Mouse (Mus musculus) testis, adult 2 months (tissue): Measurements from ENCODE around the gene Fam222b. TPM values are rescaled to one million over a fixed set of nuclear protein-coding genes. Genes with fewer than 3 reads are reported as not detected.
"Not testable (repeated sequence)": the region's sequence is repeated elsewhere in the genome, so short reads cannot be mapped to it uniquely, and the experiment has no call there.

Experiments used
- H3K27ac ChIP-seq: fragments of 200-500 bp; 2 replicates; pipeline ENCODE4 v1.5.1; 2012; ENCODE audit warnings: low read depth, low read length; ENCODE audit not compliant: control insufficient read depth, insufficient read depth
- H3K27me3 ChIP-seq: fragments of 200-500 bp; 2 replicates; pipeline ENCODE4 v1.6.1; 2012; ENCODE audit warnings: mild to moderate bottlenecking, low read length, moderate library complexity; ENCODE audit not compliant: control insufficient read depth, insufficient read depth
- H3K36me3 ChIP-seq: fragments of 200-500 bp; 2 replicates; pipeline ENCODE4 v1.6.1; 2012; ENCODE audit warnings: mild to moderate bottlenecking, low read length; ENCODE audit not compliant: control insufficient read depth, insufficient read depth
- H3K4me1 ChIP-seq: fragments of 200-500 bp; 2 replicates; pipeline ENCODE4 v1.6.1; 2012; ENCODE audit warnings: low read length; ENCODE audit not compliant: control insufficient read depth, insufficient read depth
- H3K4me3 ChIP-seq: fragments of 200-500 bp; 2 replicates; pipeline ENCODE4 v1.5.1; 2012; ENCODE audit warnings: low read depth, mild to moderate bottlenecking, low read length, moderate library complexity, mixed read lengths; ENCODE audit not compliant: control insufficient read depth
- CTCF ChIP-seq: fragments of 200-500 bp; IDR thresholded peaks from 2 replicates; pipeline ENCODE4 v1.5.1; 2012; ENCODE audit warnings: low read depth, mild to moderate bottlenecking, inconsistent platforms, low read length, moderate library complexity; ENCODE audit not compliant: control insufficient read depth, insufficient read depth, insufficient replicate concordance
- POLR2A ChIP-seq: fragments of 200-500 bp; IDR thresholded peaks from 2 replicates; pipeline ENCODE4 v1.6.1; 2012; ENCODE audit warnings: low read depth, mild to moderate bottlenecking, inconsistent platforms, low read length, moderate library complexity; ENCODE audit not compliant: control insufficient read depth
- polyA plus RNA-seq: library from polyadenylated mRNA; depleted of rRNA; stranded (reverse); fragments of >200 nt; gene quantifications from 2 replicates; pipeline ENCODE4 v1.2.3, GENCODE M21; 2012

Gene Fam222b
- polyA plus RNA-seq, 1 experiment, result 11.7 TPM

DNA sequence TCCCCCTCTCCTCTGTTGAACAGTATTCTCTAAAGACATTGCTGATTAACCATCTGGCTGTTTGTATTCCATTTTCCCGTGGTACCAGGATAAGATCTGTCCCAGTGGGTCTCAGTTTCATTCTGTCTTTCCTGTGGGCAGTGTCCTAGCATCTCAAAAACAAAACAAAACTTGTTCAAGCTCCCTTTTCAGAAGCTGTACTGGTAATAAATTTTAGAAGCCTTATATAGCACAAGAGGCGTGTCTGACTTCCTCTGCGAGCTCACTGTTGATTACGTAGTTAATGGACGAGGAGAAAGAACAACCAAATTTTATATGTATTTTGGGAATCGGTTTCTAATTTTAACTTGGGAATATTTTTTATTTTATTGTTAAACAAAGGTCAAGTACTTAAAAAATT lies 31.2 kb downstream of the Fam222b start:
- H3K27me3 ChIP-seq, result no peaks in the 10 kb centered on the region
- H3K4me1 ChIP-seq, result no peaks in the 10 kb centered on the region
- H3K4me3 ChIP-seq, result no peak overlapping the region
- no peak overlapping the region for H3K27ac ChIP-seq
- no peaks in the 10 kb centered on the region for H3K36me3 ChIP-seq
- TF ChIP-seq CTCF, result no peak
- TF ChIP-seq POLR2A, result no peak

DNA sequence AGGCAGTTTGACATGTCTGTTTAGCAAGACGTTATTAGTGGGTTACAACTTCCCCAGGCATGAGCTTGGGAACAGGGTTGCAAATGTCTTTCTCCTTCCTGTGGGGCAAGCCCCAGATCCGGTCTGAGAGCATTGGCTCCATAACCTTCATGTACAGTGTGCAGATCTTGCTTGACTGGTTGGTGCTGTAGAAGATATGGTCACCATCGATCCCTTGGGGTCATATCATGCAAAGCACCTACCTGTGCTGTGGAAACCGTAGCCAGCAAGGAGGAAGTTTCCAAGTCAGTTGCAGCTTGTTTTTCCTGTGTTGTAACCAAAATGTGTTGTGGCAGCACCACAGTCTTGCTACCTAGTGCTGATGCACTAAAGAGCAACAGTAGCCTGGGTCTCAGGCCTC lies 32.3 kb downstream of the Fam222b start:
- H3K27me3 ChIP-seq, result no peaks in the 10 kb centered on the region
- no peaks in the 10 kb centered on the region for H3K36me3 ChIP-seq
- no peak overlapping the region for H3K27ac ChIP-seq
- no peak overlapping the region for H3K4me3 ChIP-seq
- no peaks in the 10 kb centered on the region for H3K4me1 ChIP-seq
- no peak for TF ChIP-seq POLR2A
- no peak for TF ChIP-seq CTCF

DNA sequence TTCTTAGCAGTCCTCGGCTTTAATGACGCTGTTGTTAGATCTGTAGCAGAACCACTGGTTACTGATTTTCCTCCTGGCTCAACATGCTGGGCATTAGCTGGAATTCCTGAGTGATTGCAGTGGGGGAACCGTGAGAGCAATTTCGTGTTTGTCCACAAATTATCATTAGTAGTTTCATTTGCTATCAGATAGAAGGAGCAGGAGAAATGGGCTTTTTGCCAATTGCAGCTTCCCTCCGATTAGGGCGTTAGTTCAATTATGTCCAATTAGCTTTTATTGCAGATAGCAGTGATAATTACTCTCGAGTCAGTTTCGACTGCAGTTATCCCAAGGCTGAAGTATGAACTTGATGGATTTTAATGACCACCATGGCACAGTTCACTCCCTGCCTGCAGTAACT lies 35.0 kb downstream of the Fam222b start:
- Histone ChIP-seq H3K4me3 (no peak overlapping the region), H3K4me1 (no peaks in the 10 kb centered on the region), H3K36me3 (no peaks in the 10 kb centered on the region), H3K27me3 (no peaks in the 10 kb centered on the region), H3K27ac (no peak overlapping the region)
- TF ChIP-seq CTCF (no peak), POLR2A (no peak)

DNA sequence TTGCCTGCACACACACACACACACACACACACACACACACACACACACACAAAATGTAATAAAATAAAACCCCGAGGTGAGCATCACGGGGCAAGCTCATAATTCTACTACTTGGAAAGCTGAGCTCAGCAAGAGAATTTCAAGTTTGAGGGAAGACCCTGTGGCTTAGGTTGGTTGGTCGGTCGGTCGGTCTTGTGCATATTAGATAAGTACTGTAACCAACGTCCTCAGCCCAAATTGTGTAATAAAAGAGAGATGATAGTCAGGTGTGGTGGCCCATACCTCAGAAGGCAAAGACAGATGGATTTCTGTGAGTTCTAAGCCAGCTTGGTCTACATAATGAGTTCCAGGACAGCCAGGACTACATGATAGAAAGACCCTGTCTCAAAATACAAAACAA lies 39.5 kb downstream of the Fam222b start:
- H3K27me3 ChIP-seq, result no peaks in the 10 kb centered on the region
- TF ChIP-seq POLR2A, result no peak
- TF ChIP-seq CTCF, result no peak
- no peak overlapping the region for H3K4me3 ChIP-seq
- H3K27ac ChIP-seq, result no peak overlapping the region
- no peaks in the 10 kb centered on the region; the same call in 1 of the 2 replicates for H3K4me1 ChIP-seq
- H3K36me3 ChIP-seq, result no peaks in the 10 kb centered on the region

DNA sequence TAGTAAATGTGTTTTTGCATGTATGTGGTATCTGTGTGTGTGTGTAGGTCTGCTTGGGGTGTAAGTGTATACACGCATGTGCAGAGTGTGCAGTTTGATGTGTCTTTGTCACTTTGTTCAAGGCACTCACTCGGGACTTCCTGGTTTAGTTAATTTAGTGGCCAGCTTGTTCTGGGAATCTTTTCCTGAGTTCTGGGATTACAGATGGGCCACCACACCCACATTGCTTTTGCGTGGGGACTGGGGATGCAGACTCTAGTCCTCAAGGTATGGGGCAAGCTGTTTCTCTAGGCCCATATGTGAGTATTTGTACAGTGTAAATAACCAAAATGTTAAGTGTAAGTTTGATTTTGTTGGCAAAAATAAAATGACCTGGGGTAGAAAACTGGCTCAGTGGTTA lies 39.9 kb downstream of the Fam222b start:
- no peaks in the 10 kb centered on the region; the same call in 1 of the 2 replicates for H3K4me1 ChIP-seq
- no peak overlapping the region for H3K4me3 ChIP-seq
- TF ChIP-seq CTCF (no peak), POLR2A (no peak)
- H3K27me3 ChIP-seq, result no peaks in the 10 kb centered on the region
- H3K36me3 ChIP-seq, result no peaks in the 10 kb centered on the region
- no peak overlapping the region for H3K27ac ChIP-seq

DNA sequence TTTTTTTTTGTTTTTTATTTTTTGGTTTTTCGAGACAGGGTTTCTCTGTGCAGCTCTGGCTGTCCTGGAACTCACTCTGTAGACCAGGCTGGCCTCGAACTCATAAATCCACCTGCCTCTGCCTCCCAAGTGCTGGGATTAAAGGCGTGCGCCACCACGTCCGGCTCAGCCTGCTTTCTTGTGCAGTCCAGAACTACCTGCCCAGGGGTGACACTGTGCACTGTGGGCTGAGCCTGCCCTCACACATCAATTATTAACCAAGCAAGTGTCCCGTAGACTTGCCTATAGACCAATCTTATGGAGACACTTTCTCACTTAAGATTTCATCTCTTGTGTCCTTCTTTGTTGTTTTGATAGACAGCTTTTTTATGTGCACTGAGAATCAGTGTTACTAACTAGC lies 40.9 kb downstream of the Fam222b start:
- not testable (repeated sequence) for H3K27me3 ChIP-seq, H3K27ac ChIP-seq, H3K36me3 ChIP-seq, H3K4me1 ChIP-seq, H3K4me3 ChIP-seq

DNA sequence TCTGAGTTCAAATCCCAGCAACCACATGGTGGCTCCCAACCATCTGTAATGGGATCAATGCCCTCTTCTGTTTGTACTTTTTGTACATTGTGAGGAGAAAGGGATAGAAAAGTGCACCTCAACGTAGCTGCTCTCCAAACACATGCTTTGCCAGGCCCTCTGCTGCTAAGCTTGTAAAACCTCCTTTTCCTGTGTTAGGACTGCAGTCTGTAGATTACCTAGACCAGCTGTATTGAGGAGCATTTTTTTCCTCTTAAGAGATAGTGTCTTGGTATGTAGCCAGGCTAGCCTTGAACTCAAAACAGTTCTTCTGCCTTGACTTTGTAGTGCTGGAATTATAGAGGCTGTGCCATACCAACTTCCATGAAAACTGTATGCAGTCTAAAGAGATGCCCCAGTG lies 41.7 kb downstream of the Fam222b start:
- TF ChIP-seq CTCF (no peak), POLR2A (no peak)
- Histone ChIP-seq H3K4me3 (no peak overlapping the region), H3K27me3 (no peaks in the 10 kb centered on the region), H3K4me1 (no peaks in the 10 kb centered on the region; the same call in 1 of the 2 replicates), H3K36me3 (no peaks in the 10 kb centered on the region), H3K27ac (no peak overlapping the region)

DNA sequence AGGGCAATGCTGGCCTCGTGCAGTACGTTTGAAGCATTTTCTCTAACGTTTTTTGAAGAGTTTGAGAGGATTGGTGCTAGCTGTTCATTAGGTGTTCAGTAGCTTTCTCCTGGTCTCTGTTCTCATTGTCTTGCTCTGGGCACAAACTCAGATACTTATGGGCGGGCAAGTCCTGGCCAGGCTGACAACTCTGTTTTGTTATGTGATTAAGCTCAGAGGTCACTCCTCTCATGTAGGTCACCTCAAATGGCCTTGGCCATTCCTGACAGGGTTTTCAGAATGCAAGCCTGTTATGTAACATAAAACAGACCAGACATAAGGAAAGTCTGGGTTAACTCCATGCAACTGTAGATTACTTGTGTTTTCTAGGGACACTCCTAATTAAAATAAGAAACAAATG lies 43.1 kb downstream of the Fam222b start:
- Histone ChIP-seq H3K4me1 (no peaks in the 10 kb centered on the region; the same call in 1 of the 2 replicates), H3K27ac (no peak overlapping the region; the same call in 1 of the 2 replicates), H3K27me3 (no peaks in the 10 kb centered on the region), H3K4me3 (no peak overlapping the region), H3K36me3 (no peaks in the 10 kb centered on the region)
- TF ChIP-seq POLR2A (no peak), CTCF (no peak)
